Comparison of ENCODE assay signal across 21 mouse cellular contexts in the genomic region with DNA sequence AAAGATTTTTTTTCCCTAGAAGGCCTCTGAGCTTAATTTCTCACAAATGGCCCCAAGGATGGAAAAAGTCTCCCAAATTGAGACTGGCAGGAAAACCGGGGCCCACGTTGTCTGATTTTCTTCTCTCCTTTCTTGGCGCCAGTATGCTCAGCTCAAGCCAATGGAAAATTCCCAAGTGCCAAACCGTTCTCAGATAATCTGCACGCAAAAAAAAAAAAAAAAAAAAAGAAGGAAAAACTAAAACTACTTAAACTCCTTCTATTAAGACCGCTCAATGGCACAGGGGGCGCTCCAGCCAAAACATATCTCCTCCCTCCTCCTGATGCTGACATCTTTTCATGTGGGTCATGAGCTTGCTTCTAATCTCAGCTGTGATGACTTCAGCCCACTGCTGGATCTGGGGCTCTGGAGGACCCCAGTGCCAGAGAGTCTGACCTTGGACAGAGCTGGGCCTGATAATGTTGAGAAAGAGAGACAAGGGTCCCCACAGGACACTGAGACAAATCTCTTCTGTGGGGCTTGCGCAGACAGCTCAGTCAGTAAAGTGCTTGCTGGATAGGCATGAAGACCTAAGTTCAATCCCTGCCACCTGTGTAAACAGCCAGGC. TPM values are rescaled to one million over a fixed set of nuclear protein-coding genes. Genes with fewer than 3 reads are reported as not detected.
DNase-seq lines count a peak whose midpoint lies in the region; ATAC-seq lines count a peak whose summit lies in the region.
"Had no signal": no experiment of that assay in that cellular context is flagged by ENCODE, and none has a peak within 500 bp of the region (broad histone marks: within the 10 kb centered on the region; RNA-seq: fewer than 3 reads in every experiment).

No protein-coding gene starts in this region.

- H3K27ac ChIP-seq in embryonic facial prominence, embryonic 13.5 days = peak overlapping the region; percentile 78
- peak overlapping the region; percentile 68 for H3K27ac ChIP-seq in embryonic facial prominence, embryonic 15.5 days (replicated peaks)
- H3K27ac ChIP-seq in heart, embryonic 16.5 days (ENCODE audit: low read length) = no peak overlapping the region
- H3K27ac ChIP-seq in kidney, embryonic 15.5 days = no peak overlapping the region
- H3K27ac ChIP-seq: forebrain, embryonic 10.5 days; hindbrain, embryonic 15.5 days; intestine, embryonic 15.5 days; limb, embryonic 12.5 days; liver, embryonic 13.5 days; lung, embryonic 15.5 days; midbrain, embryonic 10.5 days had no signal

- no peak overlapping the region for H3K4me2 ChIP-seq in embryonic facial prominence, embryonic 13.5 days
- no peak overlapping the region for H3K4me2 ChIP-seq in embryonic facial prominence, embryonic 15.5 days (replicated peaks)
- H3K4me2 ChIP-seq in heart, embryonic 16.5 days (ENCODE audit: low read depth, low read length) = no peak overlapping the region
- no peak overlapping the region for H3K4me2 ChIP-seq in kidney, embryonic 15.5 days
- H3K4me2 ChIP-seq: hindbrain, embryonic 15.5 days; intestine, embryonic 15.5 days; limb, embryonic 12.5 days; liver, embryonic 13.5 days; lung, embryonic 15.5 days had no signal

- no peak overlapping the region for H3K4me3 ChIP-seq in embryonic facial prominence, embryonic 13.5 days
- H3K4me3 ChIP-seq in embryonic facial prominence, embryonic 15.5 days (replicated peaks) = no peak overlapping the region
- H3K4me3 ChIP-seq in heart, embryonic 16.5 days (ENCODE audit: low read length) = no peak overlapping the region
- no peak overlapping the region for H3K4me3 ChIP-seq in kidney, embryonic 15.5 days (replicated peaks)
- H3K4me3 ChIP-seq: forebrain, embryonic 10.5 days; hindbrain, embryonic 15.5 days; intestine, embryonic 15.5 days; limb, embryonic 12.5 days; liver, embryonic 13.5 days; lung, embryonic 15.5 days; midbrain, embryonic 10.5 days had no signal

- 42% methylated on average over 8 of the region's 8 CpGs for WGBS in embryonic facial prominence, embryonic 13.5 days
- 44% methylated on average over 8 of the region's 8 CpGs for WGBS in embryonic facial prominence, embryonic 15.5 days
- 53% methylated on average over 8 of the region's 8 CpGs for WGBS in heart, embryonic 16.5 days
- WGBS in kidney, embryonic 15.5 days = 72% methylated on average over 8 of the region's 8 CpGs

- peaks cover 11% of the 10 kb centered on the region for H3K4me1 ChIP-seq in embryonic facial prominence, embryonic 13.5 days
- peaks cover 4% of the 10 kb centered on the region; the same call in 1 of the 2 replicates for H3K4me1 ChIP-seq in embryonic facial prominence, embryonic 15.5 days
- H3K4me1 ChIP-seq in heart, embryonic 16.5 days (ENCODE audit: control insufficient read depth, insufficient read depth, low read length) = peaks cover 2% of the 10 kb centered on the region; the same call in 1 of the 2 replicates
- no peaks in the 10 kb centered on the region for H3K4me1 ChIP-seq in kidney, embryonic 15.5 days
- H3K4me1 ChIP-seq: forebrain, embryonic 10.5 days; hindbrain, embryonic 15.5 days; intestine, embryonic 15.5 days; limb, embryonic 12.5 days; liver, embryonic 13.5 days; lung, embryonic 15.5 days; midbrain, embryonic 10.5 days had no signal

- peak; percentile 97 for DNase-seq in heart, adult 11 months
- DNase-seq in heart, adult 8-10 months (ENCODE audit: low spot score) = no peak
- DNase-seq: adrenal gland, adult 2 months; cerebellum, adult 9-11 months; kidney, adult 9 months; kidney, postnatal 36 days; liver, embryonic 13.5 days; lung, postnatal 4 days; retina, postnatal 1 day; thymus, postnatal 36 days had no signal

- peak; percentile 56; the same call in 1 of the 2 replicates for ATAC-seq in embryonic facial prominence, embryonic 13.5 days (ENCODE audit: insufficient number of reproducible peaks, insufficient read depth, low FRiP score, low TSS enrichment, low read depth)
- peak; percentile 40; the same call in 1 of the 2 replicates for ATAC-seq in embryonic facial prominence, embryonic 15.5 days (ENCODE audit: insufficient number of reproducible peaks, low FRiP score, low TSS enrichment, low read depth)
- peak; percentile 23; the same call in 1 of the 2 replicates for ATAC-seq in heart, embryonic 16.5 days (replicated peaks; ENCODE audit: extremely low read depth, insufficient read depth, low FRiP score)
- no peak for ATAC-seq in kidney, embryonic 15.5 days (replicated peaks; ENCODE audit: low FRiP score)
- ATAC-seq in megakaryocyte-erythroid progenitor cell, adult 5-6 weeks (replicated peaks; ENCODE audit: low FRiP score, low TSS enrichment, poor library complexity, severe bottlenecking) = no peak
- ATAC-seq: intestine, embryonic 15.5 days had no signal

- no peaks in the 10 kb centered on the region for H3K9me3 ChIP-seq in embryonic facial prominence, embryonic 13.5 days
- no peaks in the 10 kb centered on the region for H3K9me3 ChIP-seq in embryonic facial prominence, embryonic 15.5 days (replicated peaks)
- H3K9me3 ChIP-seq in heart, embryonic 16.5 days (replicated peaks; ENCODE audit: control insufficient read depth, low read length) = no peaks in the 10 kb centered on the region
- H3K9me3 ChIP-seq in kidney, embryonic 15.5 days (replicated peaks) = no peaks in the 10 kb centered on the region
- H3K9me3 ChIP-seq: forebrain, embryonic 10.5 days; hindbrain, embryonic 15.5 days; intestine, embryonic 15.5 days; limb, embryonic 12.5 days; liver, embryonic 13.5 days; lung, embryonic 15.5 days; midbrain, embryonic 10.5 days had no signal

- H3K36me3 ChIP-seq in embryonic facial prominence, embryonic 13.5 days = no peaks in the 10 kb centered on the region
- no peaks in the 10 kb centered on the region for H3K36me3 ChIP-seq in embryonic facial prominence, embryonic 15.5 days
- no peaks in the 10 kb centered on the region for H3K36me3 ChIP-seq in heart, embryonic 16.5 days (ENCODE audit: control insufficient read depth, insufficient read depth)
- H3K36me3 ChIP-seq in kidney, embryonic 15.5 days = no peaks in the 10 kb centered on the region
- H3K36me3 ChIP-seq: forebrain, embryonic 10.5 days; hindbrain, embryonic 15.5 days; intestine, embryonic 15.5 days; limb, embryonic 12.5 days; liver, embryonic 13.5 days; lung, embryonic 15.5 days; midbrain, embryonic 10.5 days had no signal

- H3K9ac ChIP-seq in embryonic facial prominence, embryonic 13.5 days = no peak overlapping the region
- H3K9ac ChIP-seq in embryonic facial prominence, embryonic 15.5 days = no peak overlapping the region
- no peak overlapping the region for H3K9ac ChIP-seq in heart, embryonic 16.5 days (ENCODE audit: low read length)
- no peak overlapping the region for H3K9ac ChIP-seq in kidney, embryonic 15.5 days
- H3K9ac ChIP-seq: hindbrain, embryonic 15.5 days; intestine, embryonic 15.5 days; limb, embryonic 12.5 days; liver, embryonic 13.5 days; lung, embryonic 15.5 days had no signal

- H3K27me3 ChIP-seq in embryonic facial prominence, embryonic 13.5 days = no peaks in the 10 kb centered on the region
- H3K27me3 ChIP-seq in embryonic facial prominence, embryonic 15.5 days = no peaks in the 10 kb centered on the region
- H3K27me3 ChIP-seq in heart, embryonic 16.5 days (ENCODE audit: control insufficient read depth, insufficient read depth, low read length) = 0 out of 2 replicates have a peak, but pooled peaks cover 2% of the 10 kb centered on the region
- 0 out of 2 replicates have a peak, but pooled peaks cover 16% of the 10 kb centered on the region for H3K27me3 ChIP-seq in kidney, embryonic 15.5 days
- H3K27me3 ChIP-seq: hindbrain, embryonic 15.5 days; intestine, embryonic 15.5 days; limb, embryonic 12.5 days had no signal

RNA-seq across cellular contexts. Expression of gene Msx1, which starts 19.8 kb away (rescaled TPM):
- 1 to 10 TPM; 3.0 to 3.8 (median 3.3) TPM for total RNA-seq in heart, adult 8-10 months (2022)
- polyA plus RNA-seq in embryonic facial prominence, embryonic 13.5 days (2015; fragmentation: Nextera tagmentation; extraction: Ambion mirVana) = 519 and 586 TPM in 2 replicates
- polyA plus RNA-seq in embryonic facial prominence, embryonic 15.5 days (2015; fragmentation: Nextera tagmentation; extraction: Ambion mirVana) = 181 and 201 TPM in 2 replicates
- polyA plus RNA-seq in heart, embryonic 16.5 days (2015; fragmentation: Nextera tagmentation; extraction: Ambion mirVana) = 6.5 and 7.6 TPM in 2 replicates
- 2.9 and 3.2 TPM in 2 replicates for polyA plus RNA-seq in kidney, embryonic 15.5 days (2015; fragmentation: Nextera tagmentation; extraction: Ambion mirVana)
- total RNA-seq in megakaryocyte-erythroid progenitor cell, adult 5-6 weeks (2014; fragmentation: Nextera tagmentation) = not detected in 2 replicates
- total RNA-seq in megakaryocyte-erythroid progenitor cell, adult 5-6 weeks (2017) = not detected in 2 replicates

Comparison
In these comparisons a context has a peak if more than half of its experiments do, and no peak if none do; other contexts are left out.
1. ATAC-seq: peak in embryonic facial prominence, embryonic 13.5 days (single experiment), embryonic facial prominence, embryonic 15.5 days (single experiment) and heart, embryonic 16.5 days (single experiment); none in kidney, embryonic 15.5 days (single experiment) and megakaryocyte-erythroid progenitor cell, adult 5-6 weeks (single experiment).
2. H3K27ac ChIP-seq: peak in embryonic facial prominence, embryonic 13.5 days (single experiment) and embryonic facial prominence, embryonic 15.5 days (single experiment); none in heart, embryonic 16.5 days (single experiment) and kidney, embryonic 15.5 days (single experiment).
3. RNA of gene Msx1, which starts 19.8 kb away (polyA plus RNA-seq): 519 to 586 TPM in embryonic facial prominence, embryonic 13.5 days and 181 to 201 TPM in embryonic facial prominence, embryonic 15.5 days; 6.5 to 7.6 TPM in heart, embryonic 16.5 days and 2.9 to 3.2 TPM in kidney, embryonic 15.5 days; every median in the first group is over 10 times any median in the second.